Mouse (Mus musculus): ENCODE measurements around the gene Cyp39a1. TPM values are rescaled to one million over a fixed set of nuclear protein-coding genes. Genes with fewer than 3 reads are reported as not detected.

Cyp39a1 gene
- total and polyA plus RNA-seq, 3 experiments, result 2.1 to 4.9 (median 3.5) TPM

GRCm38 (mm10) chr17:43669145-43669695 lies 2.0 kb downstream of the Cyp39a1 start:
- WGBS, result 42% methylated on average over 6 of the region's 6 CpGs
- no peak for DNase-seq
- Histone ChIP-seq H3K4me3 (no peak overlapping the region), H3K4me1 (ENCODE audit: control insufficient read depth, insufficient read depth, low read length) (peaks cover 5% of the 10 kb centered on the region; the same call in 1 of the 2 replicates), H3K27me3 (ENCODE audit: control insufficient read depth, insufficient read depth, low read length) (no peaks in the 10 kb centered on the region), H3K36me3 (ENCODE audit: control insufficient read depth, insufficient read depth, low read length) (no peaks in the 10 kb centered on the region; the same call in 1 of the 2 replicates), H3K79me2 (replicated peaks; ENCODE audit: control insufficient read depth, insufficient read depth, low read length) (no peaks in the 10 kb centered on the region), H3K9ac (ENCODE audit: low read depth, low read length) (no peak overlapping the region), H3K27ac (peak overlapping the region; percentile 40)
- TF ChIP-seq EP300 (IDR thresholded peaks at IDR 0.05; ENCODE audit: insufficient read depth, low read depth, low read length), result no peak
- no peak for TF ChIP-seq POLR2A (IDR thresholded peaks at IDR 0.05; ENCODE audit: insufficient read depth, low read depth, low read length)
- TF ChIP-seq CTCF (IDR thresholded peaks at IDR 0.05), result no peak
- intact Hi-C loops (cut with DNase I), result no loop called here

DNA sequence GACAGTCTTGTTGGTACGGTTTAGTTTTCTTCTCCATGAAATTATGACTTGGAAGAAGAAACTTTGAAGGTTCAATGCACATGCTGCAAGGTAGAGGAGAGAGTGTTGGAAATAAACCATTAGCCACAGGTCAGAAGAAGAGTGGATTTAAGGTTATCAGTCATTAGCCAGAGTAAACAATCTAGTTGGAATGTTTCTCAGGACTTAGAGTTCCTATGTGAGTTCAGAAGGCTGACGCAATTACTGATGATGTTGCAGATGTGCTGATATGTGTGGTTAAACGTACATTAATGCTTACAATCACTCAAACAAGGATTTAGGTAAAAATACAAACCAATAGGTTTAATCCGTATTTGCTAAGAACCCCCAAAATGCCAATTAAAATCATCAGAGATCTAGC lies 4.7 kb downstream of the Cyp39a1 start:
- Histone ChIP-seq H3K4me3 (no peak overlapping the region), H3K79me2 (replicated peaks; ENCODE audit: control insufficient read depth, insufficient read depth, low read length) (no peaks in the 10 kb centered on the region), H3K27ac (no peak overlapping the region), H3K9ac (ENCODE audit: low read depth, low read length) (no peak overlapping the region), H3K4me1 (ENCODE audit: control insufficient read depth, insufficient read depth, low read length) (peaks cover 7% of the 10 kb centered on the region), H3K27me3 (ENCODE audit: control insufficient read depth, insufficient read depth, low read length) (no peaks in the 10 kb centered on the region), H3K36me3 (ENCODE audit: control insufficient read depth, insufficient read depth, low read length) (no peaks in the 10 kb centered on the region; the same call in 1 of the 2 replicates)
- TF ChIP-seq POLR2A (IDR thresholded peaks at IDR 0.05; ENCODE audit: insufficient read depth, low read depth, low read length) (no peak), CTCF (IDR thresholded peaks at IDR 0.05) (no peak), EP300 (IDR thresholded peaks at IDR 0.05; ENCODE audit: insufficient read depth, low read depth, low read length) (no peak)
- DNase-seq, result no peak
- WGBS, result 87% methylated on average over 4 of the region's 4 CpGs
- intact Hi-C loops (cut with DNase I), result no loop called here

GRCm38 (mm10) chr17:43675228-43675627 lies 8.0 kb downstream of the Cyp39a1 start:
- peak; percentile 35 to 46 for DNase-seq
- H3K27me3 ChIP-seq (ENCODE audit: control insufficient read depth, insufficient read depth, low read length), result no peaks in the 10 kb centered on the region
- no peak for TF ChIP-seq EP300 (IDR thresholded peaks at IDR 0.05; ENCODE audit: insufficient read depth, low read depth, low read length)
- no peak for TF ChIP-seq CTCF (IDR thresholded peaks at IDR 0.05)
- TF ChIP-seq POLR2A (IDR thresholded peaks at IDR 0.05; ENCODE audit: insufficient read depth, low read depth, low read length), result no peak
- WGBS, result 39% methylated on average over 1 of the region's 1 CpGs
- no peaks in the 10 kb centered on the region for H3K36me3 ChIP-seq (ENCODE audit: control insufficient read depth, insufficient read depth, low read length)
- intact Hi-C loops (cut with DNase I), result no loop called here
- no peak overlapping the region for H3K4me3 ChIP-seq
- H3K4me1 ChIP-seq (ENCODE audit: control insufficient read depth, insufficient read depth, low read length), result peaks cover 2% of the 10 kb centered on the region
- H3K79me2 ChIP-seq (replicated peaks; ENCODE audit: control insufficient read depth, insufficient read depth, low read length), result no peaks in the 10 kb centered on the region
- H3K27ac ChIP-seq, result no peak overlapping the region
- no peak overlapping the region for H3K9ac ChIP-seq (ENCODE audit: low read depth, low read length)

- Histone ChIP-seq H3K4me1 (ENCODE audit: control insufficient read depth, insufficient read depth, low read length) (peaks cover 2% of the 10 kb centered on the region), H3K4me3 (no peak overlapping the region), H3K27me3 (ENCODE audit: control insufficient read depth, insufficient read depth, low read length) (no peaks in the 10 kb centered on the region), H3K27ac (no peak overlapping the region), H3K79me2 (replicated peaks; ENCODE audit: control insufficient read depth, insufficient read depth, low read length) (no peaks in the 10 kb centered on the region), H3K9ac (ENCODE audit: low read depth, low read length) (no peak overlapping the region), H3K36me3 (ENCODE audit: control insufficient read depth, insufficient read depth, low read length) (no peaks in the 10 kb centered on the region)
- no peak for DNase-seq
- peak; percentile 39 for TF ChIP-seq CTCF (IDR thresholded peaks at IDR 0.05)
- no peak for TF ChIP-seq EP300 (IDR thresholded peaks at IDR 0.05; ENCODE audit: insufficient read depth, low read depth, low read length)
- no peak for TF ChIP-seq POLR2A (IDR thresholded peaks at IDR 0.05; ENCODE audit: insufficient read depth, low read depth, low read length)
- intact Hi-C loops (cut with DNase I), result no loop called here
- WGBS, result 100% methylated on average over 1 of the region's 1 CpGs
Measured at GRCm38 (mm10) chr17:43676241-43676640, 9.0 kb downstream of the Cyp39a1 start.

DNA sequence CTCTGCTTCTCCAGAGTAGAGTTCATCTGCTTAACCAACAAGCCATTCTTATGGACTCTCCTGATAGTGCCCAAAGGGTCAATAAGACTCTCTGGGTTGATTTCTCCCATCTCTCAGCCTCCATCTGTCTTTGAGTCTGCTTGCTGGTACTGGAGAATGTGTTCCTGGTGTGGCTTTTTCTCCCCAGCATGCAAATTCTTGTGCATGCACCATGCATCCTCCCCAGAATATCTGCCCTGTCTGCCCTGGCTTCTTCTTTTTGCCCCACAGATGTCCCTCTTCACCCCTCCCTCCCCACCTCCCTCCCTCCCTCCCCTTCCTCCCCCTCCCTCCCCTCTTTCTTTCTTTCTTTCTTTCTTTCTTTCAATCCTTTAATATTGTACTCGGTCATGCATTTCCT lies 10.1 kb downstream of the Cyp39a1 start:
- Histone ChIP-seq H3K27me3 (ENCODE audit: control insufficient read depth, insufficient read depth, low read length) (no peaks in the 10 kb centered on the region), H3K79me2 (replicated peaks; ENCODE audit: control insufficient read depth, insufficient read depth, low read length) (no peaks in the 10 kb centered on the region), H3K9ac (ENCODE audit: low read depth, low read length) (no peak overlapping the region), H3K4me3 (no peak overlapping the region), H3K4me1 (ENCODE audit: control insufficient read depth, insufficient read depth, low read length) (peaks cover 2% of the 10 kb centered on the region), H3K27ac (no peak overlapping the region), H3K36me3 (ENCODE audit: control insufficient read depth, insufficient read depth, low read length) (no peaks in the 10 kb centered on the region)
- WGBS, result 64% methylated on average over 1 of the region's 1 CpGs
- no peak for DNase-seq
- no peak for TF ChIP-seq POLR2A (IDR thresholded peaks at IDR 0.05; ENCODE audit: insufficient read depth, low read depth, low read length)
- TF ChIP-seq EP300 (IDR thresholded peaks at IDR 0.05; ENCODE audit: insufficient read depth, low read depth, low read length), result no peak
- no peak for TF ChIP-seq CTCF (IDR thresholded peaks at IDR 0.05)
- intact Hi-C loops (cut with DNase I), result no loop called here

DNA sequence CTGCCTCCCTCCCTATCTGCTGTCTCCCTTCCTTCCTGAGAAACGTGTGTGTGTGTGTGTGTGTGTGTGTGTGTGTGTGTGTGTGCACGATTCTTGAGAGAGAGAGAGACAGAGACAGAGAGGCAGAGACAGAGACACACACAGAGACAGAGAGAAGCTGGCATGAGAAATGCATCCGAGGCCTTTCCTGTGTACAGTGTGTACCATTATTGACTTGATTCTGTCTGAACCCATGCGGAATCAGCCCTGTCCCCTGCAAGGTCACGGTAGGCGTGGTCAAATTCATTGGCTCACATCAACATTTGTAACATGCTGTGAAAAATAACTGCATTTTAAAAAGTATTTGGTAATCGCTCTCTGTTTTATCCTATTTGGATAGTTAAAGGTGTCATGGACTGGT lies 16.9 kb downstream of the Cyp39a1 start:
- intact Hi-C loops (cut with DNase I), result no loop called here
- no peak overlapping the region for H3K4me3 ChIP-seq
- no peaks in the 10 kb centered on the region for H3K79me2 ChIP-seq (replicated peaks; ENCODE audit: control insufficient read depth, insufficient read depth, low read length)
- no peak for TF ChIP-seq POLR2A (IDR thresholded peaks at IDR 0.05; ENCODE audit: insufficient read depth, low read depth, low read length)
- no peak for TF ChIP-seq CTCF (IDR thresholded peaks at IDR 0.05)
- H3K27ac ChIP-seq, result no peak overlapping the region
- no peaks in the 10 kb centered on the region for H3K4me1 ChIP-seq (ENCODE audit: control insufficient read depth, insufficient read depth, low read length)
- no peak for DNase-seq
- no peak overlapping the region for H3K9ac ChIP-seq (ENCODE audit: low read depth, low read length)
- no peaks in the 10 kb centered on the region for H3K27me3 ChIP-seq (ENCODE audit: control insufficient read depth, insufficient read depth, low read length)
- 72% methylated on average over 7 of the region's 7 CpGs for WGBS
- no peaks in the 10 kb centered on the region for H3K36me3 ChIP-seq (ENCODE audit: control insufficient read depth, insufficient read depth, low read length)
